Comparison of ENCODE assay signal across 9 mouse cellular contexts in the genomic region with DNA sequence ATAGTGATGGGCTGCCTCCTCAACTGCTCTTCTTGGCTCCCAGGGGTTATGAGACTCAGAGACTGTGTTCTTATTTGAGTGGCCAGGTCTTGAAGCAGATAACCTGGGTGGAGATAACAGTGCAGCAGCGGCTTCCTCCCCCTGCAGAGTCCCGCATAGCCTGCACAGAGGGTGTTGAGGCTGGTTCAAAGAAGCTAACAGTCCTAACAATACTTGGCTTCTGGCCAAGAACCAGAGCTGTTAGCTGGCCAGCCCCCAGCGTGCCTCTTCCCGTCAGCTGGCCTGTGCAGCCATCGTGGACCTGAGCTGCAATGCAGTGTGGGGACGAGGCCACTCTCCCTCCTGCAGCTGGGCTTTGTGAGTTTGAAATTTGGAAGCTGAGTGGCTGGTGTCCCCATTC. TPM values are rescaled to one million over a fixed set of nuclear protein-coding genes. Genes with fewer than 3 reads are reported as not detected.
DNase-seq lines count a peak whose midpoint lies in the region; ATAC-seq lines count a peak whose summit lies in the region.
"Had no signal": no experiment of that assay in that cellular context is flagged by ENCODE, and none has a peak within 500 bp of the region (broad histone marks: within the 10 kb centered on the region; RNA-seq: fewer than 3 reads in every experiment).

No protein-coding gene starts in this region.

- H3K4me3 ChIP-seq in heart, embryonic 11.5 days (ENCODE audit: low read depth, low read length) = no peak overlapping the region
- no peak overlapping the region for H3K4me3 ChIP-seq in kidney, embryonic 14.5 days (ENCODE audit: low read length)
- no peak overlapping the region for H3K4me3 ChIP-seq in midbrain, embryonic 14.5 days (replicated peaks; ENCODE audit: low read depth, low read length)
- H3K4me3 ChIP-seq: megakaryocyte, embryonic 14.5 days had no signal

- H3K4me2 ChIP-seq in heart, embryonic 11.5 days = peak overlapping the region; percentile 19; the same call in 1 of the 2 replicates
- no peak overlapping the region for H3K4me2 ChIP-seq in kidney, embryonic 14.5 days (replicated peaks; ENCODE audit: low read depth, low read length)
- H3K4me2 ChIP-seq in midbrain, embryonic 14.5 days (ENCODE audit: low read length) = no peak overlapping the region

- no peaks in the 10 kb centered on the region; the same call in 1 of the 2 replicates for H3K27me3 ChIP-seq in heart, embryonic 11.5 days (ENCODE audit: control insufficient read depth, insufficient read depth, low read length)
- H3K27me3 ChIP-seq in kidney, embryonic 14.5 days (ENCODE audit: control insufficient read depth, insufficient read depth, low read length) = no peaks in the 10 kb centered on the region
- no peaks in the 10 kb centered on the region for H3K27me3 ChIP-seq in midbrain, embryonic 14.5 days (ENCODE audit: control insufficient read depth, insufficient read depth, low read length)

- 0 out of 2 replicates have a peak overlapping the region, but pooled peaks have one; percentile 24 for H3K9ac ChIP-seq in heart, embryonic 11.5 days (ENCODE audit: low read depth, low read length)
- H3K9ac ChIP-seq in kidney, embryonic 14.5 days (ENCODE audit: low read depth, low read length) = no peak overlapping the region
- no peak overlapping the region for H3K9ac ChIP-seq in midbrain, embryonic 14.5 days (replicated peaks; ENCODE audit: low read length)

- 4% methylated on average over 6 of the region's 6 CpGs for WGBS in heart, embryonic 11.5 days (ENCODE audit: insufficient replicate concordance)
- WGBS in kidney, embryonic 14.5 days = 24% methylated on average over 6 of the region's 6 CpGs
- WGBS in midbrain, embryonic 14.5 days = 16% methylated on average over 6 of the region's 6 CpGs

- peak overlapping the region; percentile 79 for H3K27ac ChIP-seq in heart, embryonic 11.5 days (ENCODE audit: low read depth, low read length)
- no peak overlapping the region for H3K27ac ChIP-seq in kidney, embryonic 14.5 days (ENCODE audit: low read depth, low read length)
- no peak overlapping the region for H3K27ac ChIP-seq in midbrain, embryonic 14.5 days (replicated peaks; ENCODE audit: low read depth, low read length)

- ATAC-seq in heart, embryonic 11.5 days (replicated peaks; ENCODE audit: insufficient number of reproducible peaks, low FRiP score, low TSS enrichment) = peak; percentile 69
- peak; percentile 67; the same call in 1 of the 2 replicates for ATAC-seq in kidney, embryonic 14.5 days (ENCODE audit: low FRiP score, low TSS enrichment)
- ATAC-seq in midbrain, embryonic 14.5 days (ENCODE audit: low FRiP score, low TSS enrichment) = peak; percentile 50
- ATAC-seq in cerebellum, adult (ENCODE audit: insufficient number of reproducible peaks, low FRiP score, low TSS enrichment) = no peak

- no peaks in the 10 kb centered on the region for H3K9me3 ChIP-seq in heart, embryonic 11.5 days (replicated peaks; ENCODE audit: control insufficient read depth, low read length)
- no peaks in the 10 kb centered on the region for H3K9me3 ChIP-seq in kidney, embryonic 14.5 days (ENCODE audit: control insufficient read depth, low read length)
- H3K9me3 ChIP-seq in midbrain, embryonic 14.5 days (ENCODE audit: control insufficient read depth, low read length) = no peaks in the 10 kb centered on the region
- H3K9me3 ChIP-seq: megakaryocyte, embryonic 14.5 days had no signal

- peak; percentile 74 for DNase-seq in embryo, embryonic 11 days
- no peak for DNase-seq in embryo, embryonic 10.5 days (ENCODE audit: low spot score)
- peak; percentile 65 for DNase-seq in Muller cell, postnatal 12 days (ENCODE audit: inconsistent ontology term)
- DNase-seq in midbrain, embryonic 14.5 days = peak; percentile 80
- no peak for DNase-seq in cerebellum, adult 18-20 months

- peaks cover 36% of the 10 kb centered on the region for H3K4me1 ChIP-seq in heart, embryonic 11.5 days (ENCODE audit: control insufficient read depth, insufficient read depth, low read length)
- H3K4me1 ChIP-seq in kidney, embryonic 14.5 days (ENCODE audit: control insufficient read depth, insufficient read depth, low read length) = peaks cover 9% of the 10 kb centered on the region
- peaks cover 8% of the 10 kb centered on the region for H3K4me1 ChIP-seq in midbrain, embryonic 14.5 days (ENCODE audit: control insufficient read depth, insufficient read depth, low read length)

- H3K36me3 ChIP-seq in heart, embryonic 11.5 days (ENCODE audit: control insufficient read depth, insufficient read depth, low read length) = no peaks in the 10 kb centered on the region
- H3K36me3 ChIP-seq in kidney, embryonic 14.5 days (ENCODE audit: control insufficient read depth, insufficient read depth, low read length) = no peaks in the 10 kb centered on the region
- no peaks in the 10 kb centered on the region for H3K36me3 ChIP-seq in midbrain, embryonic 14.5 days (ENCODE audit: control insufficient read depth, insufficient read depth, low read length)

RNA-seq across cellular contexts. Expression of a gene that starts 18.6 kb away (rescaled TPM):
- 9.0 and 14.2 TPM in 2 replicates for polyA plus RNA-seq in heart, embryonic 11.5 days (2014; fragmentation: Nextera tagmentation; extraction: Ambion mirVana)
- polyA plus RNA-seq in kidney, embryonic 14.5 days (2014; fragmentation: Nextera tagmentation; extraction: Ambion mirVana) = 0.51 and 0.65 TPM in 2 replicates
- 7.1 and 7.6 TPM in 2 replicates for polyA plus RNA-seq in midbrain, embryonic 14.5 days (2014; fragmentation: Nextera tagmentation; extraction: Ambion mirVana)

RNA-seq across cellular contexts. Expression of a gene that starts 25.8 kb away (rescaled TPM):
- polyA plus RNA-seq in heart, embryonic 11.5 days (2014; fragmentation: Nextera tagmentation; extraction: Ambion mirVana) = 0.15 and 0.23 TPM in 2 replicates
- polyA plus RNA-seq in kidney, embryonic 14.5 days (2014; fragmentation: Nextera tagmentation; extraction: Ambion mirVana) = 0.54 TPM in 1 of 2 replicates, not detected in the other
- polyA plus RNA-seq in midbrain, embryonic 14.5 days (2014; fragmentation: Nextera tagmentation; extraction: Ambion mirVana) = not detected in 2 replicates

RNA-seq across cellular contexts. Expression of a gene that starts 44.5 kb away (rescaled TPM):
- polyA plus RNA-seq in heart, embryonic 11.5 days (2014; fragmentation: Nextera tagmentation; extraction: Ambion mirVana) = 0.39 and 0.54 TPM in 2 replicates
- polyA plus RNA-seq in kidney, embryonic 14.5 days (2014; fragmentation: Nextera tagmentation; extraction: Ambion mirVana) = not detected in 2 replicates
- 2.8 and 4.2 TPM in 2 replicates for polyA plus RNA-seq in midbrain, embryonic 14.5 days (2014; fragmentation: Nextera tagmentation; extraction: Ambion mirVana)

Comparison
In these comparisons a context has a peak if more than half of its experiments do, and no peak if none do; other contexts are left out.
1. DNase-seq: peak in embryo, embryonic 11 days (single experiment), Muller cell, postnatal 12 days (single experiment) and midbrain, embryonic 14.5 days (single experiment); none in embryo, embryonic 10.5 days (single experiment) and cerebellum, adult 18-20 months (0 of 2).